Mouse (Mus musculus) heart, postnatal 0 days (tissue): ENCODE measurements around the gene Exosc8.

Experiments used
- CTCF ChIP-seq: IDR thresholded peaks from 2 replicates; pipeline ENCODE4 v1.5.1; 2016; ENCODE audit warnings: antibody characterized with exemption, control low read depth, low read depth
- EP300 ChIP-seq: IDR thresholded peaks from 2 replicates; pipeline ENCODE4 v1.6.1; 2016; ENCODE audit warnings: antibody characterized with exemption, low read depth

- TF ChIP-seq CTCF (no peak), EP300 (no peak)
Observed at GRCm38 (mm10) chr3:54741965-54742364, 6.8 kb upstream of the Exosc8 start.
